Mouse (Mus musculus) MN1 (cell line): ENCODE results near the gene Acp7.

Experiments used
- DNase-seq: peaks from one replicate; pipeline ENCODE4 v3.0.0-alpha.2; 2016; ENCODE audit warnings: low spot score

The Acp7 gene

GRCm38 (mm10) chr7:28576271-28576914 is 54.7 kb downstream of the Acp7 start:
- no peak for DNase-seq

- no peak for DNase-seq
Measured at GRCm38 (mm10) chr7:28575597-28575996, 55.5 kb downstream of the Acp7 start.

- DNase-seq, result no peak
Measured at GRCm38 (mm10) chr7:28573236-28573635, 57.9 kb downstream of the Acp7 start.

DNA sequence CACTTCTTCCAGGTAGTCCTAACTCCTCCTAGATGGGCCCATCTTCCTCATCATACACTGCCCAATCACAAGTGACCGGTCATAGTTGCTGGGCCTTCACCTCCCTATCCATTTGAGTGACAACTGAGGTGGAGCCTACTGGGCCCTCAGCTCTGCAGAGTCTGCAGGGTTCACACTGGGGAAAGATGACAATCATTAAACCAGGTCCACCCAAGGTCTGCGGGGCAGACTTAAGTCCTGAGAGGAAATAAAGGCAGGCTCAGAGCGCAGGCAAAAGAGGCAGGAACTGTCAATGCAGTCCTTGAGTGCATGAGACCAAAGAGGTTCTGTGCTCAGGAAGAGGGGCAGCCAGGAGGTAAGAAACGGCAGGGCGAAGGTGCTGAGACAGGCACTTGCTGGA is 58.4 kb downstream of the Acp7 start:
- no peak for DNase-seq

GRCm38 (mm10) chr7:28570982-28571682 is 60.0 kb downstream of the Acp7 start:
- DNase-seq, result peak; percentile 45

GRCm38 (mm10) chr7:28570291-28570981 is 60.7 kb downstream of the Acp7 start:
- DNase-seq, result peak; percentile 49

DNA sequence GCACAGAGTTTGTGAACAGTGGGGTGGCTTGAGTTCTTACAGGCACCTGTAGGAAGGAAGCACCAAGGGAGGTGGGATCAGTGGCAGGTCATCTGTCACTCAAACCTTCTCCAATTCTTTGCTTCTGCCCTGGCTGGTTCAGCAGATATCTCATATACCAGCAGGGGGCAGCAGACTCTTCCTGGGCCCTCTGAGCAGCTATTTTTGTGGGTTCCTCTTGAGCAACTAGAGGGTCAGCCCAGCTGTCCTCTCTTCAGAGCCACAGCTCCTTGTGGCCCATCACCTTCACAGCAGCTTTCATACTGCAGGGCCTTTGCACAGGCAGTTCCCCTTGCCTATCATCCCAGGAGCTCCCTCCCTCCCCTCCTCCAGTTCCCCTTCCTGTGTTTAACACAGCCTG is 62.9 kb downstream of the Acp7 start:
- peak; percentile 63 for DNase-seq

DNA sequence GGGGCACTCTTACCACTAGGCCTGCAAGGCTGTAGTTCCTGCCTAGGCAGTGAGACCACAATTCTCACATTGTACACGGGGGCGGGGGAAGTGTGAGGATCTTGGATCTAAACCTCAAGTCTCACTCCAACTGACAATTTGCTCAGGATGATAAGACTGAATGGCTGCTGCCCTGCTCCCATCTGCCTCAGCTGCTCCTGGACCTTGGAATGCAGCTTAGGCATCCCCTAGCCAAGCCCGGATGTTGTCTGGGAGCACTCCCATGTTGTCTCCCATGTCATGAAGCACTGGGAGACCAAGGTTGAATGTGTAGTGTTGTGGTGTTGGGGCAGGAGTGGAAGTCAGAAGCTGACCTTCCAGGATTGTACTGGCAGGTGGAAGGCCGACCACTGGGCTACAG is 63.6 kb downstream of the Acp7 start:
- DNase-seq, result no peak

DNA sequence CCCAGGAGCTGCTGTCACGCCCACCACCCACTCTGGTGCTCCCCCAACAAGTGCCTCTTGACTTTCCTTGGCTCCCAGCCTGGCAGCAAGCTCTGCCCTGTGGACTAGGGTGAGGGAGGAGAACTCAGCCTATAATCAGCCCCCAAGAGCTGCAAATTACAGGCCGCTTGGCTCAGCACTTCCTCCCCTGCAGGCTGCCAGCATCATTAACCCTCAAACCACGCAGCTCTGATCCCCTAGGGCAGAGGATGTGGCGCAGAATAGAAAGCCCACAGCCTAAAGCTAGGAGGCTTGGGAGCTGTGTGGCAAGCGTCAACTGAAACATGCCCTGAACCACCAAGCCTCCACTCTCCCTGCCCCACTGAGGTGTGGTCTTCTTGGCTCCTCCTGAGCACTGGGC is 65.7 kb downstream of the Acp7 start:
- DNase-seq, result no peak

DNA sequence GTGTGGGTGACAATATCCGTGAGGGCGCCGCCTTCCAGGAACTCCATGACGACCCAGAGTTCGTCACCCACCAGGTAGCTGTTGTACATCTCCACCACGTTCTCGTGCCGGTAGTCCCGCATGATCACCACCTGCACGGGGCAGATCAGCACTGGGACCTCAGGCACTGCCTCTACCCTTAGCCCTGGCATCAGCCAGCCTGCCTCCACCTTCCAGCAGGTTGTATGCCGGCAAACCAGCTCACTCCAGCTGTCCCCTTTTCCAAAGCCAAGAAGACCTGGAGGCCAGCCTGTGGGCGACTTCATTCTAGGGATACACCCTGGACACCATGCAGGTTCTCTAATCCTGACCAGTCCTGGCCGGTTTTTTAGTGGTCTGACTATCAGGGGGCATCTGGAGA is 68.2 kb downstream of the Acp7 start:
- no peak for DNase-seq

DNA sequence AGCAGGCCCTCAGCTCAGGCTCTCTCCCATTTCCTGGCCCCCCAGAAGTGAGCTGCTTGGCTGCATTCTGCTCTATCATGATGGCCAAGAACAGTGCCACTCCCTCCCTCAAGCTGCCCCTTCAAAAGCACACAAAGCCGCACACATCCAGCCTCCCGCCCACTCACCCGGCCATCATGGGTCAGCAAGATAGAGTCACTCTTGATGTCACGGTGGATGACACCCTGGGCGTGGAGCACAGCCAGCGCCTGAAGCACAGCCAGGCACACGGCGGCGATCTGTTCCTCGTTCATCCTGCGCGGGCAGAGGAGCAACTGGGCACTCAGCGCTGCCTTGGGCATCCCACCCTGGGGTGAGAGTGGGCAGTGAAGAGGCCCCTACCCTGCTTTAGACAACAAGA is 68.8 kb downstream of the Acp7 start:
- DNase-seq, result no peak

- DNase-seq, result no peak
Measured at GRCm38 (mm10) chr7:28561967-28562366, 69.2 kb downstream of the Acp7 start.

DNA sequence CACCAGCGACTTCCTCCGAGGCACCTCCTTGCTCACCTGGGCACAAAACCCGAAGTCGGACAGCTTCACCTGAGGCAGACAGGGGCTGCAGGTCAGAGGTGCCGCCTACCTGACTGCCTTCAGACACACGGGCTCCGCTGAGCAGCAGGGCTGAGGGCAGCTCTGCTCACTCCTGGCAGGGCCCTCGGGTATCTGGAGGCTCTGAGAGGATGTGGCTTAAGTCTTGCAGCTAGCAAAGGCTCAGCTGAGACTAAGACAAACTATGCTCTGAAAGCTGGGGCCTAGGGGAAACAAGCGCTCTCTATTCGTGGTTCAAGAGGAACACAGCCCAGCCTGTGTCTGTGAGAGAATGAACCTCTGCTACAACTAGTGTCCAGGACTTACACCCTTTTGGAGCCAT is 70.3 kb downstream of the Acp7 start:
- no peak for DNase-seq

DNA sequence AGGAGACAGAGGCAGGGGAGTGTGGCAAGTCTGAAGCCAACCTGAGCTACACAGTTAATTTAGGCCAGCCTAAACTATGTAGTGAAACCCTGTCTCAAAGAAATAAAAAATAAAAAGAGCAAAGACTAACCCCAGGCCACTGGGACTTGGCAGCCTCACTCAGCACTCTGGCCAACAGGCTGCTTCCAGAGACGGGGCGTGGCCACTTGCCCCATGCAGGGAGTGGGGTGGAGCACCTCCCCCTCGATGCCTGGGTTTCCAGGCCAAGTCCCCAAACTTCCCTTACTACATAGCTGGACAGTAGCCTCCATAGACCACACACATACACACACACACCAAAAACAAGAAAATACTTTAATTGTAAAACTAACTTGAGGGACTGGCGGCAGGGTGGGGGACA is 72.6 kb downstream of the Acp7 start:
- DNase-seq, result peak; percentile 51

- peak; percentile 68 for DNase-seq
Measured at GRCm38 (mm10) chr7:28557708-28558107, 73.4 kb downstream of the Acp7 start.
